Mouse (Mus musculus): ENCODE results near the gene Sst. TPM values are rescaled to one million over a fixed set of nuclear protein-coding genes. Genes with fewer than 3 reads are reported as not detected.

The Sst gene
- total and polyA plus RNA-seq, 3 experiments: not detected

GRCm38 (mm10) chr16:23890151-23890550, 607 bp downstream of the Sst start:
- no peak for DNase-seq

GRCm38 (mm10) chr16:23887910-23888579, 2.7 kb downstream of the Sst start:
- no peak for TF ChIP-seq CTCF (IDR thresholded peaks at IDR 0.05)
- peaks cover 2% of the 10 kb centered on the region; the same call in 1 of the 2 replicates for H3K27me3 ChIP-seq (ENCODE audit: control insufficient read depth, insufficient read depth, low read length)
- H3K9ac ChIP-seq (ENCODE audit: low read depth, low read length): no peak overlapping the region
- no peak for DNase-seq
- WGBS: 69% methylated on average over 10 of the region's 10 CpGs
- no peaks in the 10 kb centered on the region for H3K36me3 ChIP-seq (ENCODE audit: control insufficient read depth, insufficient read depth, low read length)
- no peak overlapping the region for H3K4me3 ChIP-seq
- no peaks in the 10 kb centered on the region for H3K79me2 ChIP-seq (replicated peaks; ENCODE audit: control insufficient read depth, insufficient read depth, low read length)
- no peak overlapping the region for H3K27ac ChIP-seq
- no peaks in the 10 kb centered on the region for H3K4me1 ChIP-seq (ENCODE audit: control insufficient read depth, insufficient read depth, low read length)
- intact Hi-C loops (cut with DNase I): no loop called here

More at GRCm38 (mm10) chr16:23890151-23890550, 607 bp downstream of the Sst start:
- intact Hi-C loops (cut with DNase I): no loop called here
- peaks cover 2% of the 10 kb centered on the region; the same call in 1 of the 2 replicates for H3K27me3 ChIP-seq (ENCODE audit: control insufficient read depth, insufficient read depth, low read length)
- 6% methylated on average over 9 of the region's 9 CpGs for whole genome bisulfite sequencing
- H3K36me3 ChIP-seq (ENCODE audit: control insufficient read depth, insufficient read depth, low read length): no peaks in the 10 kb centered on the region
- no peak overlapping the region for H3K9ac ChIP-seq (ENCODE audit: low read depth, low read length)
- no peaks in the 10 kb centered on the region for H3K4me1 ChIP-seq (ENCODE audit: control insufficient read depth, insufficient read depth, low read length)
- H3K4me3 ChIP-seq: no peak overlapping the region
- TF ChIP-seq POLR2A (IDR thresholded peaks at IDR 0.05; ENCODE audit: insufficient read depth, low read depth, low read length) (no peak), CTCF (IDR thresholded peaks at IDR 0.05) (no peak), EP300 (IDR thresholded peaks at IDR 0.05; ENCODE audit: insufficient read depth, low read depth, low read length) (no peak)
- no peak overlapping the region for H3K27ac ChIP-seq
- H3K79me2 ChIP-seq (replicated peaks; ENCODE audit: control insufficient read depth, insufficient read depth, low read length): no peaks in the 10 kb centered on the region

GRCm38 (mm10) chr16:23885098-23885497, 5.7 kb downstream of the Sst start:
- no peak for DNase-seq
- no peaks in the 10 kb centered on the region for H3K4me1 ChIP-seq (ENCODE audit: control insufficient read depth, insufficient read depth, low read length)
- WGBS: 80% methylated on average over 12 of the region's 12 CpGs

GRCm38 (mm10) chr16:23855242-23855641, 35.5 kb downstream of the Sst start:
- H3K4me1 ChIP-seq (ENCODE audit: control insufficient read depth, insufficient read depth, low read length): no peaks in the 10 kb centered on the region; the same call in 1 of the 2 replicates
- 37% methylated on average over 1 of the region's 1 CpGs for WGBS
- no peaks in the 10 kb centered on the region for H3K27me3 ChIP-seq (ENCODE audit: control insufficient read depth, insufficient read depth, low read length)

More at GRCm38 (mm10) chr16:23885098-23885497, 5.7 kb downstream of the Sst start:
- Histone ChIP-seq H3K4me3 (no peak overlapping the region), H3K79me2 (replicated peaks; ENCODE audit: control insufficient read depth, insufficient read depth, low read length) (no peaks in the 10 kb centered on the region), H3K27ac (no peak overlapping the region), H3K9ac (ENCODE audit: low read depth, low read length) (no peak overlapping the region), H3K27me3 (ENCODE audit: control insufficient read depth, insufficient read depth, low read length) (peaks cover 2% of the 10 kb centered on the region; the same call in 1 of the 2 replicates), H3K36me3 (ENCODE audit: control insufficient read depth, insufficient read depth, low read length) (no peaks in the 10 kb centered on the region)
- TF ChIP-seq EP300 (IDR thresholded peaks at IDR 0.05; ENCODE audit: insufficient read depth, low read depth, low read length) (no peak), CTCF (IDR thresholded peaks at IDR 0.05) (no peak), POLR2A (IDR thresholded peaks at IDR 0.05; ENCODE audit: insufficient read depth, low read depth, low read length) (no peak)
- intact Hi-C loops (cut with DNase I): no loop called here

GRCm38 (mm10) chr16:23849720-23850119, 41.0 kb downstream of the Sst start:
- intact Hi-C loops (cut with DNase I): no loop called here
- Histone ChIP-seq H3K79me2 (replicated peaks; ENCODE audit: control insufficient read depth, insufficient read depth, low read length) (no peaks in the 10 kb centered on the region), H3K9ac (ENCODE audit: low read depth, low read length) (no peak overlapping the region), H3K4me3 (no peak overlapping the region), H3K27me3 (ENCODE audit: control insufficient read depth, insufficient read depth, low read length) (no peaks in the 10 kb centered on the region), H3K27ac (no peak overlapping the region), H3K36me3 (ENCODE audit: control insufficient read depth, insufficient read depth, low read length) (no peaks in the 10 kb centered on the region), H3K4me1 (ENCODE audit: control insufficient read depth, insufficient read depth, low read length) (no peaks in the 10 kb centered on the region; the same call in 1 of the 2 replicates)
- TF ChIP-seq EP300 (IDR thresholded peaks at IDR 0.05; ENCODE audit: insufficient read depth, low read depth, low read length) (no peak), CTCF (IDR thresholded peaks at IDR 0.05) (no peak), POLR2A (IDR thresholded peaks at IDR 0.05; ENCODE audit: insufficient read depth, low read depth, low read length) (no peak)
- no peak for DNase-seq

More at GRCm38 (mm10) chr16:23855242-23855641, 35.5 kb downstream of the Sst start:
- Histone ChIP-seq H3K36me3 (ENCODE audit: control insufficient read depth, insufficient read depth, low read length) (no peaks in the 10 kb centered on the region), H3K9ac (ENCODE audit: low read depth, low read length) (no peak overlapping the region), H3K27ac (no peak overlapping the region), H3K4me3 (no peak overlapping the region), H3K79me2 (replicated peaks; ENCODE audit: control insufficient read depth, insufficient read depth, low read length) (no peaks in the 10 kb centered on the region)
- intact Hi-C loops (cut with DNase I): no loop called here
- DNase-seq: no peak
- TF ChIP-seq CTCF (IDR thresholded peaks at IDR 0.05) (no peak), EP300 (IDR thresholded peaks at IDR 0.05; ENCODE audit: insufficient read depth, low read depth, low read length) (no peak), POLR2A (IDR thresholded peaks at IDR 0.05; ENCODE audit: insufficient read depth, low read depth, low read length) (no peak)

- DNase-seq: no peak
- no peaks in the 10 kb centered on the region for H3K27me3 ChIP-seq (ENCODE audit: control insufficient read depth, insufficient read depth, low read length)
- no peaks in the 10 kb centered on the region for H3K36me3 ChIP-seq (ENCODE audit: control insufficient read depth, insufficient read depth, low read length)
- H3K4me3 ChIP-seq: no peak overlapping the region
- no peaks in the 10 kb centered on the region; the same call in 1 of the 2 replicates for H3K4me1 ChIP-seq (ENCODE audit: control insufficient read depth, insufficient read depth, low read length)
- intact Hi-C loops (cut with DNase I): no loop called here
- no peak for TF ChIP-seq CTCF (IDR thresholded peaks at IDR 0.05)
- TF ChIP-seq POLR2A (IDR thresholded peaks at IDR 0.05; ENCODE audit: insufficient read depth, low read depth, low read length): no peak
- TF ChIP-seq EP300 (IDR thresholded peaks at IDR 0.05; ENCODE audit: insufficient read depth, low read depth, low read length): no peak
- no peaks in the 10 kb centered on the region for H3K79me2 ChIP-seq (replicated peaks; ENCODE audit: control insufficient read depth, insufficient read depth, low read length)
- no peak overlapping the region for H3K9ac ChIP-seq (ENCODE audit: low read depth, low read length)
- no peak overlapping the region for H3K27ac ChIP-seq
Observed at GRCm38 (mm10) chr16:23849176-23849575, 41.6 kb downstream of the Sst start.

Measured in heart, adult 2 months (tissue).